Mouse (Mus musculus) adrenal gland, adult 8-10 months (tissue): ENCODE measurements around the gene Svs4. TPM values are rescaled to one million over a fixed set of nuclear protein-coding genes. Genes with fewer than 3 reads are reported as not detected.
"Not testable (repeated sequence)": the region's sequence is repeated elsewhere in the genome, so short reads cannot be mapped to it uniquely, and the experiment has no call there.

Experiments used
- DNase-seq: peaks from one replicate; pipeline ENCODE4 v3.0.0; 2022
- total RNA-seq, 4 experiments: library from RNA; stranded (reverse); gene quantifications; 2 replicates each; pipeline ENCODE4 v1.2.4; 2022

Svs4 gene
- not detected for total RNA-seq

- no peak for DNase-seq
Measured at GRCm38 (mm10) chr2:164278359-164278758, at the start of gene Svs4. Gene Svs4, minus strand, starts transcription at chr2:164278459.

- no peak for DNase-seq
Measured at GRCm38 (mm10) chr2:164320983-164321382, 42.7 kb upstream of the Svs4 start.

GRCm38 (mm10) chr2:164316451-164316850, 38.2 kb upstream of the Svs4 start, which contains the start of gene Svs6:
Gene Svs6, plus strand, starts transcription at chr2:164316751.
- not testable (repeated sequence) for DNase-seq

- DNase-seq, result not testable (repeated sequence)
Measured at GRCm38 (mm10) chr2:164315460-164315859, 37.2 kb upstream of the Svs4 start.

GRCm38 (mm10) chr2:164312599-164312998, 34.3 kb upstream of the Svs4 start:
- no peak for DNase-seq

- not testable (repeated sequence) for DNase-seq
Measured at GRCm38 (mm10) chr2:164288968-164289367, 10.7 kb upstream of the Svs4 start, which contains the start of gene Svs3a. Gene Svs3a, plus strand, starts transcription at chr2:164289268.

- not testable (repeated sequence) for DNase-seq
Measured at GRCm38 (mm10) chr2:164256540-164256939, 21.7 kb downstream of the Svs4 start, which contains the start of gene Svs3b. Gene Svs3b, minus strand, starts transcription at chr2:164256640.

GRCm38 (mm10) chr2:164238366-164238765, 39.9 kb downstream of the Svs4 start, which contains the start of gene Svs2:
Gene Svs2, minus strand, starts transcription at chr2:164238466.
- DNase-seq, result no peak

- DNase-seq, result no peak
Measured at GRCm38 (mm10) chr2:164232671-164233070, 45.6 kb downstream of the Svs4 start.

GRCm38 (mm10) chr2:164228361-164229070, 49.7 kb downstream of the Svs4 start:
- DNase-seq, result peak; percentile 48

Other genes with a start within 250 kb of the Svs4 start
- 10 to 100 TPM; 27.4 to 38.9 (median 36.4) TPM for gene Stk4, start 208.1 kb downstream of the Svs4 start, total RNA-seq
- gene Tomm34, start 207.3 kb downstream of the Svs4 start, total RNA-seq, result 10 to 100 TPM; 44.9 to 54.8 (median 45.7) TPM
- gene Kcns1, start 107.3 kb downstream of the Svs4 start, total RNA-seq, result under 1 TPM in 1 of 4 experiments, not detected in 3; 0.14 TPM
- gene Wfdc5, start 95.7 kb downstream of the Svs4 start, total RNA-seq, result not detected
- 1 to 10 TPM in 1 of 4 experiments, under 1 TPM in 2, not detected in 1; 0.40 to 4.7 (median 0.67) TPM for gene Wfdc12, start 87.9 kb downstream of the Svs4 start, total RNA-seq
- not detected for gene Wfdc15a, start 78.3 kb downstream of the Svs4 start, total RNA-seq
- gene Wfdc15b, start 56.8 kb downstream of the Svs4 start, total RNA-seq, result not detected
- not detected for gene Svs2, start 40.0 kb downstream of the Svs4 start, total RNA-seq
- not detected for gene Svs3b, start 21.8 kb downstream of the Svs4 start, total RNA-seq
- not detected for gene Svs3a, start 10.8 kb upstream of the Svs4 start, total RNA-seq
- not detected for gene Svs6, start 38.3 kb upstream of the Svs4 start, total RNA-seq
- 1 to 10 TPM in 3 of 4 experiments, under 1 TPM in 1; 0.51 to 2.4 (median 2.3) TPM for gene Svs5, start 54.3 kb upstream of the Svs4 start, total RNA-seq
- gene Slpi, start 110.6 kb upstream of the Svs4 start, total RNA-seq, result 10 to 100 TPM in 3 of 4 experiments, 1 to 10 TPM in 1; 8.5 to 24.2 (median 22.2) TPM
- gene Rbpjl, start 124.7 kb upstream of the Svs4 start, total RNA-seq, result not detected
- under 1 TPM; 0.38 to 0.81 (median 0.67) TPM for gene Matn4, start 126.7 kb upstream of the Svs4 start, total RNA-seq
- gene Sdc4, start 165.4 kb upstream of the Svs4 start, total RNA-seq, result 100 to 1,000 TPM in 2 of 4 experiments, 10 to 100 TPM in 2; 89.0 to 114 (median 105) TPM
- 10 to 100 TPM; 26.2 to 34.8 (median 30.9) TPM for gene Sys1, start 178.5 kb upstream of the Svs4 start, total RNA-seq
- 1 to 10 TPM in 3 of 4 experiments, not detected in 1; 2.3 to 7.3 (median 4.6) TPM for gene Gm20458, start 182.5 kb upstream of the Svs4 start, total RNA-seq
- not detected for gene Trp53tg5, start 195.3 kb upstream of the Svs4 start, total RNA-seq
- 10 to 100 TPM in 2 of 4 experiments, 1 to 10 TPM in 2; 5.4 to 18.3 (median 11.6) TPM for gene Dbndd2, start 207.6 kb upstream of the Svs4 start, total RNA-seq
- 10 to 100 TPM; 75.7 to 93.8 (median 88.6) TPM for gene Pigt, start 219.1 kb upstream of the Svs4 start, total RNA-seq